Mouse (Mus musculus): ENCODE results near the gene Faim.
A peak's percentile ranks its signal among the peaks of the same experiment; 100 is the strongest.

The Faim gene

DNA sequence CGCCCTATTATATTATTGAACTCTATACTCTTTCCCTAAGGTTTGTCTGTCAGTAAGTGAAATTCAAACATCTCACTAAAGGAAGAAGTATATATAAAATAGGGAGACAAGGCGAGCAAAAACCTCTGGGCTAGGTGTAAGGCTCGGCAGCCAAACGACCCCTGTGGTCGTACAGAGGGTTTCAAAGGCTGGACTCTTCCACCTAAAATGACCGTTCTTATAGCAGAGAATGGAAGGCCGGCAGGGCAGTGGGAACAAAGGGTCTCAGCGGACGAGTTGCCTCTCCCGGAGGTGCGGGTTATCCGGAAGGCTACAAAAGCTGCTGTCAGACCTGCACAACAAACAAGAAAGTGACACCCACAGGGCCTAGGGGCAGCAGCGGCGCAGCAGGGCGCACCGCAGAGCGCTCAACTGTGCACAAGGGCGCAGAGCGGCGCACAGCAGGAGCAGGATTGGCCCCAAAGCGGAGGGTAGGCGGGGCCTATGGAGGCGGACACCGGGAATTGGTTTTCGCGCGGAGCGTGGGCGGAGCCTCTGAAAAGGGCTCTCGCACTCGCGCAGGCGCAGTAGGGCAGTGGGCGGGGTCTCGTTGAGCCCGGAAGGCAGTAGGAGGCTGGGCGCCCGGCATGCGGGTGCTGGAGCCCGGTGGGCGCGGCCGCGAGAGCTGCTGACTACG lies at the start of gene Faim:
Gene Faim (plus strand): TSS at position 574 of the 676 bp plus-strand sequence.
- DNase-seq (ENCODE audit: low spot score in 2 of 2) = peak; percentile 99 to 100

DNA sequence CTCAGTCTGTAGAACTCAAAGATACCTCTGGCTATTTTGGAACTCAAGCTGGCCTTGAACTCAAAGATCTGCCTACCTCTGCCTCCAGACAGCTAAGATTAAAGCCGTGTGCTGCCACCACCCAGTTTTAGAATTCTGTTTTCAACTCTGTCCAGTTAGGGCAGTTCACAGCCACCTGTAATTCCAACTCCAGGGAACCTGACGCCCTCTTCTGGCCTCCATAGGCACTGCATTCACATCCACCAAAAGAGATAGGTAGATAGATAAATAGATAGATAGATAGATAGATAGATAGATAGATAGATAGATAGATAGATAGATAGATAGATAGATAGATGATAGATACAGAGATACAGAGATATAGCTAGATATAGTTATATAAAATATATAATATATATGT lies 46.9 kb upstream of the Faim start:
- DNase-seq (ENCODE audit: low spot score in 2 of 2) = no peak

DNA sequence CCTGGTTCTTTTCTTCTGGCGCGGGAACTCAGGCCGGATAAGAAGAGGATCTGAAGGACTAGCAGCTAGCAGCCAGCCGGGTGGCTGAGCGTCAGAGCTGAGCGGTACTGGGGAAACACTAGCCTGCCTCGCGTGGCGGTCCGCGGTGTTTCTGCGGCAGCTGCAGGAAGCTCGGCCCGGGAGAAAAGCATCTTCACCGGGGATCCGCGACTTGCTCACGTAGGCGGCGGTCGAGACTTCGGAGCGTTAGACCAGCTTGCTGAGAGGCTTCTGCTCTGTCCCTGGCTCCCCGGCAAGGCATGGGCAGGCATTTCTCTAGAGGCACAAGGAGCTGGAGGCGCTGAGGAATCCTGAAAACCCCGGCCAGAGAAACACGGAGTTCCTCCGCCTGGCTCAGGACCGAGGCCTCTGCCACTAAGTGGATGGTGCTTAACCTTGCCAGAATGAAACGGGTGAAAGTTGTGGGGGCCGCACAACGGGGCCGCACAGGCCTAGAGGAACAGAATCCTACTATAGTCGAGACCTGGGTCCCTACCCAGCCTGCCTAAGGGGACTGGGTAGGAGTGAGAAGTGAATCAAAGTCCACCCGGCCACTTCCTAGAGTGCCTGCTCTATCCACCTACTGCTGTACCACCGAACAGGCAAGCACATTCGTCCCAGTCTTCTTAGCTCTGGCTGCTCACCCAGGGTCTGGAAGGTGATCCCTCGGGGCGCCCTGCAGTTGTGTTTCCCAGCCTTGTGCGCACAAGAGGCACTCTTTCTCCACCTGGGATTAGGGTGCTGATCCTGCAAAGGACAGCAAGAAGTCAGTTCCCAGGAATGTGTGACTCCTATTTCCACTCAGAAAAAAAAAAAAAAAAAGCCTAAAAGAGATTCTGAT lies 33.8 kb upstream of the Faim start:
- DNase-seq (ENCODE audit: low spot score in 2 of 2) = no peak

DNA sequence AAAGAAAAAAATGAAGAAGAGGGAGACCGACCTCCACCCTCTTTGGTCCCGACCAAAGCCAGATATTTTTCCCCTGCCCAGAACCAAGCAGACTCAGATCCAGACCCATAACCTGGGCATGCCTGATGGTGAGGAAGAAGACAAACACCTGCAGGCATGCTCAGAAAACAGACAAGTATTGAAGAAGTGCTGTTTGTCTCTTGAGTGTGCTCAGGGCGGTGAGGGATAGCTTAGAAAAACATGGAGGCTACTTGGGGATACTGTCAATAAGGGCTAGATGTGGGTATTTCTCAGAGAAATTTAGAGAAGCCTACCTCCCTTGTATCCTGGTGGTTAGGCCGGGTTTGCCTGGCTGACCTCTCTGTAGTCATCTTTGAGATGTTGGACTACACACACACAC lies 32.9 kb upstream of the Faim start:
- DNase-seq (ENCODE audit: low spot score in 2 of 2) = no peak

DNA sequence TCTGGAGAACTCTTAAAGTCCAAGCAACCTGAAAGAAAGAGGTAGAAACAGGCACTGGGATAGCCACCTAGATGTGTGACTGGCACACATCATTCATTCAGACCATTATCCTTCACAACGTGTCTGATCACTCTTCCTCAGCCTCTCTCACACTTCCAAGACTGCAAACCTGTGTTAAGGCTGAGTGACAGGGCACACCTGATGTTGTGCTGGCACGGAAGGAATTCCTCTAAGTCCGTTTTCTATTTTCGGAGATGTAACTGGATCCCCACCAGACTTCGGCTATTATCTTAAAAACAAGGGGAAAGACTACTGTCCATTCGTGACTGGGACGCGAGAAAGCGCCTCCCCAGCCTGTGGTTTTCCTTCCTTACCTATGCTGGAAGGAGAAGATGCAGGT lies 32.3 kb upstream of the Faim start:
- no peak for DNase-seq (ENCODE audit: low spot score in 2 of 2)

DNA sequence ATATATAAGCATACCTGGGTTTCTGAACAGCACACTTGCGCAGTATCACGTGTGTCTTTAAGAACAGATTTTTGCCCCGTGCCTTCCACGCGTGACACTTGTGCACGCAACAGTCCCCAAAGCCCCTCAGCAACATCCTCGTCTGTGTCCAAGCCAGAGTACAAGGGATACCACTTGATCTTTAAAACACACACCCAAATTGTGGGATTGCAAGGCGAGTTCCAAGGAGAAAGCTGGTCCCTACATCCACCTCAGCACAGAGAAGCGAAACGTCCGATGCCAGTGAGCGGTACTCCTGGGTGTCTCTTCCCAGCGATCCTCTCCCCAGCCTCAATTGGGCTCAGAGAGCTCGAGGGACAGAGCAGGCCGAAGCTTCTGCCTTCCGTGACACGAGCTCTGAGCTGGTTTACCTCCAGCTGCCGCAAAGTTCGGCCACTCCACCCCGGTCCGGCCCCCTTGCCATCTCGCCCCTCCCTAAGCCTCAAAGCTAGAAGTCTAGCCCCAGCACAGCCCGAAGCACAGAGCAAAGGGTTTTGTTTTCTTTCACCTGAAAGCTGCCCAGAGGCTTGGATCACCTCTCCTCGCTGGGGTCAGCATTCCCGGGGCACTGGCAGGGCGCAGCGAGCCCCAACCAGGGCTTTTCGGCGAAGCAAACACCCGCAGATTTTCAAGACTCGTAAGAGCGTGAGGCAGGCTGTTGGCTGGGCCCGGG lies 31.6 kb upstream of the Faim start:
- DNase-seq (ENCODE audit: low spot score in 2 of 2) = no peak

DNA sequence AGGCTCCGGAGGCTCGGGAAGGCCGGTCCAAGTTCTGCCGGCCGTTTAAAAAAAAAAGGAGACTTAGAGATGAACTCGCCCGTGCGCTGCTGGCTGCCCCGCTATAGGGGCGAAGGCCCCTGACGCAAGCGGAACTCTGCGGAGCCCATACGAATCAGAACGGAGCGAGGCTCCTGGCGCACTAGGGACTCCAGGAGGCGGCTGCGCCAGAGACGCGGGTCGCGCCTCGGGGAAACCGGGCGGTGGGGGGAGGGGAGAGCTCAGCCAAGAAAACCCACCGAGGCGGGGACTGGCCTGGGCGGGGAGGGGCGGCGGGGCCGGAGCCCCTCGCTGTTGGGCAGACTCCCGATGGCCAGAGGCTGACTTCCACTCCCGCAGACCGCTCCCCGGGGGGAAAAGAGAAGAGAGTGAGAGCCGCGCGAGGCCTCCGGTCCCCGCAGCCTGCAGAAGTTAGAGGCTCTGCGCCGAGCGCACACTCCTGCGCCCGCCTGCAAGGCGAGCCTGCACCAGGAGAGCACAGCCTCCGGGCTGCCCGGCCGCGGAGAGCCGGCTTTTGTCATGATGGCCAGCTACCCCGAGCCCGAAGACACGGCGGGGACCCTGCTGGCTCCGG lies 31.0 kb upstream of the Faim start, which contains the start of gene Foxl2:
Gene Foxl2 (plus strand): TSS at position 186 of the 613 bp plus-strand sequence.
- no peak for DNase-seq (ENCODE audit: low spot score in 2 of 2)

DNA sequence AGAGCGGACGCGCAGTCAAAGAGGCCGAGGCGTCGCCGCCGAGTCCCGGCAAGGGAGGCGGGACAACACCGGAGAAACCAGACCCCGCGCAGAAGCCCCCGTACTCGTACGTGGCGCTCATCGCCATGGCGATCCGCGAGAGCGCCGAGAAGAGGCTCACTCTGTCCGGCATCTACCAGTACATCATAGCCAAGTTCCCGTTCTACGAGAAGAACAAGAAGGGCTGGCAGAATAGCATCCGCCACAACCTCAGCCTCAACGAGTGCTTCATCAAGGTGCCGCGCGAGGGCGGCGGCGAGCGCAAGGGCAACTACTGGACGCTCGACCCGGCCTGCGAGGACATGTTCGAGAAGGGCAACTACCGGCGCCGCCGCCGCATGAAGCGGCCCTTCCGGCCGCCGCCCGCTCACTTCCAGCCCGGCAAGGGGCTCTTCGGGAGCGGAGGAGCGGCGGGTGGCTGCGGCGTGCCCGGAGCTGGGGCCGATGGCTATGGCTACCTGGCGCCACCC lies 30.4 kb upstream of the Faim start:
- DNase-seq (ENCODE audit: low spot score in 2 of 2) = no peak

DNA sequence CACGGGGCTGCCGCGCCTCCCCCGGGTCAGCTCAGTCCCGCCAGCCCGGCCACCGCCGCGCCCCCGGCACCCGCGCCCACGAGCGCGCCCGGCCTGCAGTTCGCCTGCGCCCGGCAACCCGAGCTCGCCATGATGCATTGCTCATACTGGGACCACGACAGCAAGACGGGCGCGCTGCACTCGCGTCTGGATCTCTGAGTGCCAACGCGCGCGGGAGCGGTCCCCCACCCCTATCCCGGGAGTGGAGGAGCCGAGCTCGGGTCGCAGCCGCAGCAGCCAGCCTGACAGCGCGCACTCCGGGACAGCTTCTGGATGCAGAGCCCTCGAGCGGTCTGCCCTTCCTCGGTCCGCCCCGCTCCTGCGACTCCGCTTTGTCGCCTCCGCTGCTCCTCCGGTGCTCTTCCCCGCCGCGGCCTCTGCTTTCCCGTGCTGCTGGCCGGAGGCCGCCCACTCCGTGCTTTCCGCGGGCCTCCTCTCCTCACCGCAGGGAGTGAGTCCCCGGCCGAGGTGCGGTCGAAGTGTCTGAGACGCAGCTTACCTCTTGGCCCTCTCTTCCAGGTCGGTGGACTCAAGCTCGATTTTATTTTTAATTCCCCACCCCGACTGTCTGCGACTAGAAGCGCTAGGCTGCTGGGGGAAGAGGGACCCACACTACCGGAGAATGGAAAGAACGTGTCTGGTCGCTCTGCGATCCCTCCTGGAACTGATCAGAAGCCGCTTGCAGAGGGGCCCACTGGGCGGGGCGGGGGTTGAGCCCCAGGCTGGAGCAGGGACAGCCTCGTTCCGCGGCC lies 29.4 kb upstream of the Faim start:
- no peak for DNase-seq (ENCODE audit: low spot score in 2 of 2)

DNA sequence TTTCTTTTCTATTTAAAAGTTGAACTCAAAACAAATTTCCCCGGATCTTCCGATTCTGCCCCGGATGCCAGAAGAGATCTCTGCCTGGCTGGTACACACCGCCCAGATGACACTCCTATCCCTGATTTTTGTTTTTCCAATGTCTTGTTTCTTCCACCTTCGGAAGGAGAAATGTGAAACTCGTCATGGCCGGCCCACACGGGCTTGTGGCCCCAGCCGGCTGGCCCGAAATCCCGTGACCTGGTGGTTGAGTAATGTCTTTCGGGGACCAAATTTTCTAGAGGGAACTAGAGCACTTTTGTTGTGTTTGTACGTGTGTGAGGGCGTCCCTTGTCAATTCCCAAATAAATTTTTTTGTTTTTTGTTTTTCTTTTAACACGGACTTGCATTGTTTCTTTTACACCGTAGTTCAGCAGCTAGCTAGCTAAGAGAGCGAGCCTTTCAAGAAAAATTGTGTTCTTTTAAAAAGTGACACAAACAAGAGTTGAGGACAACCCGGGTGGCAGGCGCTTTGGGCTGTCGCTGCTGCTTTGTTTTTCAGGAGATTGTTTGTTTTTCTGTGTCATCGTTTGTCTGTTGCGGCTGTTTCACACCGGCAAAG lies 28.3 kb upstream of the Faim start:
- no peak for DNase-seq (ENCODE audit: low spot score in 2 of 2)

DNA sequence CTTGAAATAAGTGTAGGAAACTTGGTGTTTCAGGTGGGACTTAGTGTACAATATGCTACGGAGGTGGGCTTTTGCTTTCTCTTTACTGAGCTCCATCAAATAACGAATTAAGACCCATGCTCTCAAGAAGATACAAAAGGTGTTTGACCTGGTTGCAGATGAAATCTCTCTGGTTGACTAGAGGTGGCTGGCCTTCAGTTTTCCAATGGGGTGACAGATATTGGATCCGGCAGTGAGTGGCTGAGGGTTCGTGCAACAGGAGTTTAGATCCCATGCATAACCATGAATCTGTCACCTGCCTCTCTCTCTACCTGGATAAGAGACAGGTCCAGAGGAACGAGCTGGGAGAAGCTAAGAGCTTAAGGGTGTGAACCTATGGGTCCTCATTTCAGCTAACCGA lies 27.5 kb upstream of the Faim start:
- DNase-seq (ENCODE audit: low spot score in 2 of 2) = no peak

DNA sequence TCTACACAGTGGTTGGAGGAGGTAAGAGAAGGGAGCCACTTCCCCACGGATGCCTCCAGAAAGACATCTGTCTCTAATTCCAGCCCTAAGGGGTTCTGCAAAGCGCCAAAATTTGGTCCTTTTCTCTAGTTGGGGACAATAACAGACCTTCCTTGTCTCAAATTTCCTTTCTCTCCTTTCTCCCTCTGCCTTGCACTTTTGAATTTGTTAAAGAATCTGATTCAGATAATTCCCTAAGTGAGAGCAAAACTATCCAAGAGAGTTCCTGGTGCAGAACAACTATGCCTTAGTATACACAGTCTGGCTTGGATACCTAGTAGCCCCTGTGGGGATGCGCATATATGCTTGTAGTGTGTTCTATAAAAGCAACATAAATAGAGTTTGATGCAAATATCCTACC lies 26.3 kb upstream of the Faim start:
- DNase-seq (ENCODE audit: low spot score in 2 of 2) = no peak

DNA sequence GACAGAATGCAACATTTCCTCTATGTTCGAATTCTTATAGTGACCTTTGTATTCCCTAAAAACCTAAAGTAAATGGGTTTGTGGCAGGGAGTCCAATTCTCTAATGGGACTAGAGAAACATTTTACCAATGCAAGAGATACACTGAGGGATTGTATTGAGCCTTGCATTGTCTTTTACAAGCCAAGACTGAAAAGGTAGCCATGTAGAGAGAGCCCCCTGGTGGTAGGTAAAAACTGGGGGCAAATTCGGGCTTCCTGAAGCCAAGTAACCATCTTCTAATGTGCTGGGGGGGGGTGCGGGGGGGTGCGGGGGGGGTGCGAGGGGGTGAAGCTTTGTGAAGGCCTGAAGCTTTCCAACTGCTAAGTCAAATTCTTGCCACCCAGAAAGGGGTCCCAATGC lies 25.8 kb upstream of the Faim start:
- no peak for DNase-seq (ENCODE audit: low spot score in 2 of 2)

DNA sequence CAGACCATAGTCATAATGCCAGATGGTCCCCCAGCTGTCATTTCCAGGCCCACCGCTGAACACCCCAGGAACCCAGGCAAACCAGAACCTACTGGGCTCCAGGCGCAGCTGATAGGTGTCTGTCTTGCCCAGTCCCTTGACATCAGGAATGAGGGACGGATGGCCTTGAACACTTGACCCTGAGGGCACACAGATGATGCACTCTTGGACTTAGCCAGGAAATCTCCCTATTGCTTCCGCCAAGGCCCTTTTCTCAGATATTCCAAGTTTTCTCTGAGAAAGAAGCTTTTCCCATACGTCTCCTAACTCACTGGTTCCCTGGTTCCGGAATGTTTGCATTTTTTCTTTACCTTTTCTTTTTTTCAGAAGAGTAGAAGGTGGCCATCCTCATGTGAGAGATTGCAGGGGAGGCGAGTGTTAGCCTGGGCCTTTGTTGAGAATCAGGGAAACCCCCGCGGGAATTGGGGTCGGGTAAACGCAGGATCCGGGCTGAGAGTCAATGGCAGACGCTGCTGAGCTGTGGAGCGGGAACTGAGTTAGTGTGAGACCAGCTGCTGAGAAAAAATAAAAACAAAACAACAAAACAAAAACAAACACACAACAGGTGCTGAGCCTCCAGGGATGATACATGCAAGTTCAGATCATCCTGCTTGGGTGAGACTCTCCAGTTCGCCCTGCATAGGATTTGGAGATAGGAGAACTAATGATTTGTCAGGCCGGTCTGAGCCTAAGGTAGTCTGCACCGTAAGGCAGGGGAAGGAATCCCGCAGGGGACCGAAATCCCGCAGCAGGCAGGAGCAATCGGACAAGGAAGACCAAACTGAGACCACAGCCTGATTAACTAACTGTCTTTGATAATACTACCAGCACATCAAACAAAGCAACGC lies 24.3 kb upstream of the Faim start:
- DNase-seq (ENCODE audit: low spot score in 2 of 2) = no peak

DNA sequence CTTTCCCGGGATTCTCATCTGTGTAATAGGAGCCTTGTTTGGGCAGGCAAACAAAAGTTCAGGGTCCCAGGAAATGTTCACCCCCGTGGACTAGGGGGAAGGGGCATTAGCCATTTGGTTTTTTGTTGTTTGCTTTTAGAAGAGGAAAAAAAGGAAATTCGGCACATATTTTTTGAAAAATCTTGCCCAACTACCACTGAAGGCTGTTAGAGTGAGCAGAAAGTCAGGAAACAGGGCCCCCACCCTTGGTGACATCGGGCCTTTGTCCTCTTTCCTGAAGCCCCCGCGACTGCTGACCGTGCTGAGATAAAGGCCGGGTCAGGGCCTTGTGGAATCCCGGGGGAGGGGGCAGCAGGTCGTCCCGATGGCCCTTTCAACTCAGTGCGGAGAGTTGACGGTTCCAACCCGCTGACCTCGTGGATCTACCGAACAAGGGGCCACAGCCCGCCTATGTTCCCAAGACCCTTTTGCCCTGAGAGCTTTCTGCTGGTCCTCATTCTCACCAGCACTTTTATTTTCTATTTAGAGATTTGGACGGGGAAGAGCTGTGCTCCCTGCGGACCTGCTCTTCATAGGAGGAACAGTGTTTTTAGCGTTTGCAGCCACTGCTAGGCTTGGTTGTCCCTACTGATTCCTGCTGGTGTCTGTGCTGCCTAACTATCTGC lies 23.6 kb upstream of the Faim start:
- no peak for DNase-seq (ENCODE audit: low spot score in 2 of 2)

DNA sequence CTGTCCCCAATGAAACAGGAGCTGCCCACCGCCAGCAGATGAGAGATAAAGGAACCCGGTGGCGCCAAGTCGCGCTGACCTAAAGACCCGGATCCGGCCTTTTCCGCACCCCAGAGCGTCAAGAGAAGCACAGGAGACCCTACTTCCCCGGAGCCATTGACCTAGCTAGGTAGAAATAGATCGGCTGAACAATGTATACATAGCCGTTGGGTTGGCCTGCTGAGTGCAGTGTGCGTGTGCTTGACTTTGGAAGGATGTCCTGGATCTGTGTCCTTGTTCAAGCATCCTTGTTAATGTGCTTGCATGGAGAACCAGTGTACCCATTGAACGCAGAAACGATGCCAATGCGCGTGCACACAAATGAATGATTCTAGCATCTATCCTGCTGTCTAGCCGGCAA lies 22.5 kb upstream of the Faim start:
- no peak for DNase-seq (ENCODE audit: low spot score in 2 of 2)

DNA sequence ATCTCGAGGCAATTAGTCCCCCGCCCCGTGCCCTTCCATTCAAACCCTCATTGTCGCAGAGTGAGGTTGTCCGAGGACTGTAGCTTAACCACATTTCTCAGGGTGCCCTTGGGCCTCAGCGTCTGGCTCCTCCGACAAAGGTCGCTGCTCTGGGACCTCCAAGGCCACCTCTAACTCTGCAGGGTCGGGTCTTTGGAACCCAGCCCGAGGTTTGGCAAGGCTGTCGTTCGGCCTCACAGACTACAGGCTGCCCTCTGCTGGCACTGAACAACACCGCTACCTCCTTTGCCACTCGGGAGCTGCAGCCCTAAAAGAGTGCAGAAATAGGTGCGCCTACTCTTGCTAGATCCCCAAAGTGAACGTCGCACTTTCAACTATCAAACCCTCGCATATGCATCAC lies 21.1 kb upstream of the Faim start:
- DNase-seq (ENCODE audit: low spot score in 2 of 2) = no peak

DNA sequence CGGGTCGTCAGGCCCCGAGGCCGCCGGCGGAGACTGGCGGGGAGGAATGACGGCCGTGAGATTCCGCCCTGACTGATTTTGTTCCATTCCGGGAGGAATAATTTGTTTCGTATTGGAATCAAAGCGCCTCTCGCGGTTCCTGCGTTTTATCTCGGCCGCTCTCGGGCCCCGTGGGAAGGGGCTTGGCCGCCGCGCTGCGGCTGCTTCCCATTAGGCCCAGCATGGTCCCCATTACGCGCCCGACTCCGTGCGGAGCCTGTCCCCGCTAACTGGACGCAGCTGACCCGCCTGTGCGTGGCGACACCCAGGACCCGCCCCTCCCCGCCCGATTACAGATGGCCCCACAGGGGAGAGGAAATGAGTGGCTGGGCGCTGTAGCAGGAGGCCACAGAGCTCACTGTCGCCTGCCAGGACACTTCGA lies 13.1 kb upstream of the Faim start:
- no peak for DNase-seq (ENCODE audit: low spot score in 2 of 2)

DNA sequence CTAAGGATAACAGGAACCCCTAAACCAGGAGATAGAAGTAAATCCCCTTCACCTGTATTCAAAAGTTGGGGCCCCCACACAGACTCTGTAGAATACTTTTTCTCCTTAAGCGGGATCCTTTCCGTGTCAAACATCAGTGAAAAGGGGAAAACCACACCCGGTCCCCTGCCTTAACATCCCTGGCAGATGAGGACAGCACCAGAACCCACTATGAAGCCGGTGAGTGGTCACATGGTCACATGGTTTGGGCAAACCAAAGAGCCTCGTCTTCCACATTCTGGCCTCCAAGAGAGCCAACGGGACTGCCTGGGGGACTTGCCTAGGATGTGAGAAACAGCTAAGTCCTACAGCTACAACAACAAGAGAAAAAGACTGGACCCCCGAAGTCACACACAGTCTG lies 12.6 kb upstream of the Faim start:
- no peak for DNase-seq (ENCODE audit: low spot score in 2 of 2)

Measured in spleen, postnatal 36 days (tissue).